Mouse (Mus musculus): ENCODE data around the gene Dnaic2.

Dnaic2 gene

GRCm38 (mm10) chr11:114795848-114796322, 68.7 kb downstream of the Dnaic2 start, which contains the start of gene Btbd17:
TSS of gene Btbd17 (minus strand) at chr11:114795945.
- in situ Hi-C loops (cut with MboI; ENCODE audit: low sequenced_read_pairs): loop anchor here (5.0 kb wide), 1 partner anchor 44 kb away; no protein-coding TSS in a partner anchor

GRCm38 (mm10) chr11:114797176-114797575, 70.0 kb downstream of the Dnaic2 start:
- in situ Hi-C loops (cut with MboI; ENCODE audit: low sequenced_read_pairs): loop anchor here (5.0 kb wide), 1 partner anchor 45 kb away; no protein-coding TSS in a partner anchor

- in situ Hi-C loops (cut with MboI; ENCODE audit: low sequenced_read_pairs): loop anchor here (5.0 kb wide), 1 partner anchor 46 kb away; no protein-coding TSS in a partner anchor
Measured at GRCm38 (mm10) chr11:114797981-114798380, 70.8 kb downstream of the Dnaic2 start.

GRCm38 (mm10) chr11:114798624-114799023, 71.4 kb downstream of the Dnaic2 start, which contains the start of gene Gpr142:
TSS of gene Gpr142 (plus strand) at chr11:114798924.
- in situ Hi-C loops (cut with MboI; ENCODE audit: low sequenced_read_pairs): loop anchor here (5.0 kb wide), 1 partner anchor 46 kb away; no protein-coding TSS in a partner anchor

GRCm38 (mm10) chr11:114801906-114802305, 74.7 kb downstream of the Dnaic2 start:
- in situ Hi-C loops (cut with MboI; ENCODE audit: low sequenced_read_pairs): loop anchor here (25.0 kb wide), 1 partner anchor 110 kb away; no protein-coding TSS in a partner anchor

- in situ Hi-C loops (cut with MboI; ENCODE audit: low sequenced_read_pairs): loop anchor here (25.0 kb wide), 1 partner anchor 110 kb away; no protein-coding TSS in a partner anchor
Measured at GRCm38 (mm10) chr11:114802540-114803267, 75.5 kb downstream of the Dnaic2 start.

- in situ Hi-C loops (cut with MboI; ENCODE audit: low sequenced_read_pairs): loop anchor here (25.0 kb wide), 1 partner anchor 108 kb away; no protein-coding TSS in a partner anchor
Measured at GRCm38 (mm10) chr11:114803990-114804389, 76.8 kb downstream of the Dnaic2 start.

GRCm38 (mm10) chr11:114807025-114807424, 79.8 kb downstream of the Dnaic2 start:
- in situ Hi-C loops (cut with MboI; ENCODE audit: low sequenced_read_pairs): loop anchor here (25.0 kb wide), 1 partner anchor 105 kb away; no protein-coding TSS in a partner anchor
